Mouse (Mus musculus) cerebellum, adult 2 months (tissue): Measurements from ENCODE around the gene Shprh.

Source experiments
- CTCF ChIP-seq: fragments of 200-500 bp; IDR thresholded peaks from 2 replicates; pipeline ENCODE4 v1.5.1; 2011; ENCODE audit warnings: low read depth, mild to moderate bottlenecking, control low read depth, low read length, moderate library complexity, borderline replicate concordance; ENCODE audit not compliant: insufficient read depth
- POLR2A ChIP-seq: fragments of 200-500 bp; IDR thresholded peaks from 2 replicates; pipeline ENCODE4 v1.6.1; 2011; ENCODE audit warnings: low read length, control low read depth, borderline replicate concordance; ENCODE audit not compliant: insufficient read depth

DNA sequence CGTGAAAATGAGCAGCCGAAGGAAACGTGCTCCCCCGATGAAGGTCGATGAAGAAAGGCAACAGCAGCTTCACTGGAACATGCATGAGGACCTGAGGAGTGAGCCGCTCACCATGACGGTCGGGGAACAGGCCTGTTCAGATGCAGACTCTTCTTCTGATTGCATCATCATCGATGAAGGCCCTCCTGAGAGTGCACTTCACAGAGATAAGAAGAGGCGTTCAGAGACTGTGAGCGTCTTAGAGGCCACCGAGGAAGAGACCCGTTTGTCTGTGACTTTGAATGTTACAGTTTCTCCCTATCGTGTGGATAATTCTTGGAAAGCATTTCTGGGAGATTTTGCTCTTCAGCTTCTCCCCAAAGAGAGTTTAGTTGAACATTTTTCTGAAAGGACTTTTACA lies 2.4 kb downstream of the Shprh start:
- TF ChIP-seq CTCF = no peak
- TF ChIP-seq POLR2A = no peak
